Mouse (Mus musculus): ENCODE data around the gene Olfr1013. TPM values are rescaled to one million over a fixed set of nuclear protein-coding genes. Genes with fewer than 3 reads are reported as not detected.

Olfr1013 gene
- total RNA-seq (2021), result not detected

GRCm38 (mm10) chr2:85766798-85767197 lies at the start of gene Olfr1013:
Gene Olfr1013 (plus strand): TSS chr2:85767098.
- no peak for DNase-seq (ENCODE audit: extremely low spot score in 1 of 2, low spot score in 1 of 2)

GRCm38 (mm10) chr2:85725793-85726192 lies 41.1 kb upstream of the Olfr1013 start:
- DNase-seq (ENCODE audit: extremely low spot score in 1 of 2, low spot score in 1 of 2), result peak in 1 of 2 experiments; percentile 25

GRCm38 (mm10) chr2:85753822-85754221 lies 13.1 kb upstream of the Olfr1013 start:
- no peak for DNase-seq (ENCODE audit: extremely low spot score in 1 of 2, low spot score in 1 of 2)

- no peak for DNase-seq (ENCODE audit: extremely low spot score in 1 of 2, low spot score in 1 of 2)
Measured at GRCm38 (mm10) chr2:85762666-85763065, 4.2 kb upstream of the Olfr1013 start, which contains the start of gene Olfr1012. Gene Olfr1012 (minus strand): TSS chr2:85762766.

GRCm38 (mm10) chr2:85772413-85772812 lies 5.5 kb downstream of the Olfr1013 start, which contains the start of gene Olfr1014:
Gene Olfr1014 (plus strand): TSS chr2:85772713.
- no peak for DNase-seq (ENCODE audit: extremely low spot score in 1 of 2, low spot score in 1 of 2)

GRCm38 (mm10) chr2:85781717-85782116 lies 14.8 kb downstream of the Olfr1013 start, which contains the start of gene Olfr1015:
Gene Olfr1015 (plus strand): TSS chr2:85782017.
- DNase-seq (ENCODE audit: extremely low spot score in 1 of 2, low spot score in 1 of 2), result no peak

GRCm38 (mm10) chr2:85792331-85792730 lies 25.4 kb downstream of the Olfr1013 start:
- no peak for DNase-seq (ENCODE audit: extremely low spot score in 1 of 2, low spot score in 1 of 2)

- DNase-seq (ENCODE audit: extremely low spot score in 1 of 2, low spot score in 1 of 2), result no peak
Measured at GRCm38 (mm10) chr2:85802444-85802843, 35.5 kb downstream of the Olfr1013 start, which contains the start of gene Olfr1016. Gene Olfr1016 (minus strand): TSS chr2:85802544.

- no peak for DNase-seq (ENCODE audit: extremely low spot score in 1 of 2, low spot score in 1 of 2)
Measured at GRCm38 (mm10) chr2:85804501-85804900, 37.6 kb downstream of the Olfr1013 start.

GRCm38 (mm10) chr2:85818179-85818578 lies 51.3 kb downstream of the Olfr1013 start, which contains the start of gene Olfr1018:
Gene Olfr1018 (plus strand): TSS chr2:85818479.
- DNase-seq (ENCODE audit: extremely low spot score in 1 of 2, low spot score in 1 of 2), result no peak

Other genes starting within 250 kb of the Olfr1013 start
- under 1 TPM; 0.20 to 0.21 TPM for gene 4833423E24Rik, start 248.1 kb upstream of the Olfr1013 start, total RNA-seq (2021)
- not detected for gene Olfr996, start 187.9 kb upstream of the Olfr1013 start, total RNA-seq (2021)
- not detected for gene Olfr998, start 178.2 kb upstream of the Olfr1013 start, total RNA-seq (2021)
- not detected for gene Olfr1000, start 155.2 kb upstream of the Olfr1013 start, total RNA-seq (2021)
- not detected for gene Olfr1002, start 116.4 kb upstream of the Olfr1013 start, total RNA-seq (2021)
- not detected for gene Olfr154, start 102.6 kb upstream of the Olfr1013 start, total RNA-seq (2021)
- not detected for gene Olfr1006, start 88.3 kb upstream of the Olfr1013 start, total RNA-seq (2021)
- not detected for gene Olfr1008, start 77.7 kb upstream of the Olfr1013 start, total RNA-seq (2021)
- gene Olfr1009, start 51.7 kb upstream of the Olfr1013 start, total RNA-seq (2021), result not detected
- not detected for gene Olfr1012, start 4.3 kb upstream of the Olfr1013 start, total RNA-seq (2021)
- gene Olfr1014, start 5.6 kb downstream of the Olfr1013 start, total RNA-seq (2021), result not detected
- not detected for gene Olfr1015, start 14.9 kb downstream of the Olfr1013 start, total RNA-seq (2021)
- not detected for gene Olfr1016, start 35.4 kb downstream of the Olfr1013 start, total RNA-seq (2021)
- gene Olfr1018, start 51.4 kb downstream of the Olfr1013 start, total RNA-seq (2021), result not detected
- not detected for gene Olfr1019, start 78.4 kb downstream of the Olfr1013 start, total RNA-seq (2021)
- not detected for gene Olfr1020, start 79.9 kb downstream of the Olfr1013 start, total RNA-seq (2021)
- gene Olfr1022, start 101.5 kb downstream of the Olfr1013 start, total RNA-seq (2021), result not detected
- not detected for gene Olfr1023, start 118.5 kb downstream of the Olfr1013 start, total RNA-seq (2021)
- not detected for gene Olfr1024, start 138.0 kb downstream of the Olfr1013 start, total RNA-seq (2021)
- gene Olfr1025-ps1, start 148.1 kb downstream of the Olfr1013 start, total RNA-seq (2021), result not detected
- not detected for gene Olfr1026, start 154.5 kb downstream of the Olfr1013 start, total RNA-seq (2021)
- gene Olfr1028, start 183.3 kb downstream of the Olfr1013 start, total RNA-seq (2021), result not detected
- gene Olfr1029, start 206.8 kb downstream of the Olfr1013 start, total RNA-seq (2021), result not detected
- gene Olfr1030, start 212.2 kb downstream of the Olfr1013 start, total RNA-seq (2021), result not detected
- not detected for gene Olfr1031, start 223.2 kb downstream of the Olfr1013 start, total RNA-seq (2021)
- gene Olfr1032, start 238.4 kb downstream of the Olfr1013 start, total RNA-seq (2021), result not detected